Mouse (Mus musculus) cortical plate, adult 2 months (tissue): ENCODE results near the gene Zmiz2.

Experiments
- CTCF ChIP-seq: fragments of 200-500 bp; IDR thresholded peaks from 2 replicates; pipeline ENCODE4 v1.5.1; 2011; ENCODE audit warnings: mild to moderate bottlenecking, control low read depth, low read length; ENCODE audit not compliant: insufficient read depth; ENCODE audit errors: extremely low read depth
- POLR2A ChIP-seq: fragments of 200-500 bp; IDR thresholded peaks from 2 replicates; pipeline ENCODE4 v1.6.1; 2011; ENCODE audit warnings: mild to moderate bottlenecking, low read length, control low read depth; ENCODE audit not compliant: insufficient read depth; ENCODE audit errors: extremely low read depth

- TF ChIP-seq POLR2A (no peak), CTCF (peak; percentile 64)
Observed at GRCm38 (mm10) chr11:6402515-6403510, 13.9 kb downstream of the Zmiz2 start.
